Mouse (Mus musculus): ENCODE results near the gene Gm10073. TPM values are rescaled to one million over a fixed set of nuclear protein-coding genes. Genes with fewer than 3 reads are reported as not detected.

Gene Gm10073
- polyA plus RNA-seq, 1 experiment from 2014 or later = 10.1 TPM

DNA sequence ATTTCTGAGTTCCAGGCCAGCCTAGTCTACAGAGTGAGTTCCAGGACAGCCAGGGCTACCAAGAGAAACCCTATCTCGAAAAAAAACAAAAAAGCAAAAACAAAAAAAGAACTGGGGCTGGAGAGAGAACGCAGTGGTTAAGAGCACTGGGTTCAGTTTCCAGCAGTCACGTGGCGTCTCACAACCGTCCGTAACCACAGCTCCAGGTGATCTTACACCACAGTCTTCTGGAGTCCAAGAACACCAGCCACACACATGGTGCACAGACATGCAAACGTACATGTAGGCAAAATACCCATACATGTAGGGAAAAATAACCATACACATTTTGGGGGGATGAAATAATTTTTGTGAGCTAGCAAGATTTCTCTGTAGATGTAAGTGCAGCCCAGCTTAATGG, 26.5 kb downstream of the Gm10073 start:
- H3K9me3 ChIP-seq (ENCODE audit: low read depth, low read length) = no peaks in the 10 kb centered on the region
- 84% methylated on average over 7 of the region's 7 CpGs for WGBS
- no peak overlapping the region for H3K27ac ChIP-seq (ENCODE audit: low read depth)
- DNase-seq (no peak), ATAC-seq (ENCODE audit: insufficient read depth) (no peak)
- H3K36me3 ChIP-seq (ENCODE audit: insufficient read depth) = peaks cover 13% of the 10 kb centered on the region; the same call in 1 of the 2 replicates
- H3K4me1 ChIP-seq (ENCODE audit: insufficient read depth) = no peaks in the 10 kb centered on the region
- H3K4me2 ChIP-seq = no peak overlapping the region
- no peak for TF ChIP-seq CTCF (IDR thresholded peaks at IDR 0.05; ENCODE audit: low read depth)
- no peaks in the 10 kb centered on the region for H3K27me3 ChIP-seq (ENCODE audit: insufficient read depth, low read length)
- no peak overlapping the region for H3K4me3 ChIP-seq (ENCODE audit: low read depth, low read length)
- no peak overlapping the region for H3K9ac ChIP-seq

- peaks cover 15% of the 10 kb centered on the region; the same call in 1 of the 2 replicates for H3K36me3 ChIP-seq (ENCODE audit: insufficient read depth)
- WGBS = 71% methylated on average over 2 of the region's 2 CpGs
- no peak for ATAC-seq (ENCODE audit: insufficient read depth)
- DNase-seq = peak; percentile 20
- H3K9me3 ChIP-seq (ENCODE audit: low read depth, low read length) = no peaks in the 10 kb centered on the region
- TF ChIP-seq CTCF (IDR thresholded peaks at IDR 0.05; ENCODE audit: low read depth) = peak; percentile 19
- H3K4me2 ChIP-seq = no peak overlapping the region
- no peaks in the 10 kb centered on the region for H3K4me1 ChIP-seq (ENCODE audit: insufficient read depth)
- H3K9ac ChIP-seq = no peak overlapping the region
- no peak overlapping the region for H3K27ac ChIP-seq (ENCODE audit: low read depth)
- H3K27me3 ChIP-seq (ENCODE audit: insufficient read depth, low read length) = no peaks in the 10 kb centered on the region
- no peak overlapping the region for H3K4me3 ChIP-seq (ENCODE audit: low read depth, low read length)
Observed at GRCm38 (mm10) chr8:106545149-106545548, 28.1 kb downstream of the Gm10073 start.

DNA sequence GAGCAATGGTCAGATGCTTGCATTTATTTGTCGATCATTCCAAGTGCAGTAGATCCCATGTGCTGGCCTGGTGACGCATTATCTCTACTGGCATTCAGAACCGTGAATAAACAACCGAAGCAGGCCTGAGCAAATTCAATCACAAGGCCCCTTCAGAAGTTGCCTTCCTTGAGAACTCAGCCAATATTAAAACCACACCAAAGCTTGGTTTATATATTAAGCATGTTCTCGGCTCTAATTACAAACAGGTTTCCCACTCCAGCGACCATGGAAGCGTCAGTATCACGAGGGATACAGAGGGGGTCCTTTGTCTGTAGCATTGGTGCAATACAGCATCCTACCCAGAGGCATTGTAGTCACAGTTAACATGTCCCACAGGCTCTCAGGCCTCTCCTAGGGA, 30.2 kb downstream of the Gm10073 start:
- Histone ChIP-seq H3K4me3 (ENCODE audit: low read depth, low read length) (no peak overlapping the region), H3K4me2 (no peak overlapping the region), H3K36me3 (ENCODE audit: insufficient read depth) (peaks cover 15% of the 10 kb centered on the region; the same call in 1 of the 2 replicates), H3K9me3 (ENCODE audit: low read depth, low read length) (no peaks in the 10 kb centered on the region), H3K9ac (no peak overlapping the region), H3K27me3 (ENCODE audit: insufficient read depth, low read length) (no peaks in the 10 kb centered on the region), H3K4me1 (ENCODE audit: insufficient read depth) (no peaks in the 10 kb centered on the region), H3K27ac (ENCODE audit: low read depth) (no peak overlapping the region)
- ATAC-seq (ENCODE audit: insufficient read depth) = no peak
- WGBS = 76% methylated on average over 8 of the region's 8 CpGs
- no peak for TF ChIP-seq CTCF (IDR thresholded peaks at IDR 0.05; ENCODE audit: low read depth)
- DNase-seq = no peak

- Histone ChIP-seq H3K27ac (ENCODE audit: low read depth) (no peak overlapping the region), H3K4me2 (no peak overlapping the region), H3K9ac (no peak overlapping the region), H3K4me3 (ENCODE audit: low read depth, low read length) (no peak overlapping the region), H3K36me3 (ENCODE audit: insufficient read depth) (0 out of 2 replicates have a peak, but pooled peaks cover 5% of the 10 kb centered on the region), H3K4me1 (ENCODE audit: insufficient read depth) (no peaks in the 10 kb centered on the region), H3K9me3 (ENCODE audit: low read depth, low read length) (no peaks in the 10 kb centered on the region), H3K27me3 (ENCODE audit: insufficient read depth, low read length) (no peaks in the 10 kb centered on the region)
- DNase-seq (no peak), ATAC-seq (ENCODE audit: insufficient read depth) (no peak)
- TF ChIP-seq CTCF (IDR thresholded peaks at IDR 0.05; ENCODE audit: low read depth) = no peak
- 64% methylated on average over 11 of the region's 11 CpGs for WGBS
Observed at GRCm38 (mm10) chr8:106541002-106541401, 32.3 kb downstream of the Gm10073 start.

DNA sequence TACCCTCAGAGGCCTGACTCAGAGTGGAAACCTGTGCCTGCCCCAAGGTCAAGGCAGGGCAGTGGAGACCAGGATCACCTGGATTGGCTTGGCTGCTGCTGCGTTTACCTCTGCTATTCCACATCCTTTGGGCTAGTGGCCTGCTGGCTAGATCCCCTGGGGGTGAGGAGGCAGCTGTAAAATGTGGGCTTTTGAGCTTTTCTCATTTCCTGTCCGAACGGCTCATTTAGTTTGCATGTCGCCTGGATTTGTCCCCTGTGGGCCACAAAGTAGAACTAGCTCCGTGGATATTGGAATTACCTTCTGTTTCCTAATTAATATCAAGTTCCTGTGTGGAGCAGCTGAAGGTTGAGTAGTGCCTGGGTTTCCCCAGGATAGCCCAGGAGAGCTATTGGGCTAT, 34.1 kb downstream of the Gm10073 start:
- no peak overlapping the region for H3K4me2 ChIP-seq
- no peak overlapping the region for H3K9ac ChIP-seq
- WGBS = 69% methylated on average over 5 of the region's 5 CpGs
- no peak for TF ChIP-seq CTCF (IDR thresholded peaks at IDR 0.05; ENCODE audit: low read depth)
- H3K9me3 ChIP-seq (ENCODE audit: low read depth, low read length) = no peaks in the 10 kb centered on the region
- H3K36me3 ChIP-seq (ENCODE audit: insufficient read depth) = 0 out of 2 replicates have a peak, but pooled peaks cover 3% of the 10 kb centered on the region
- no peak overlapping the region for H3K4me3 ChIP-seq (ENCODE audit: low read depth, low read length)
- H3K27me3 ChIP-seq (ENCODE audit: insufficient read depth, low read length) = no peaks in the 10 kb centered on the region
- DNase-seq (no peak), ATAC-seq (ENCODE audit: insufficient read depth) (no peak)
- no peak overlapping the region for H3K27ac ChIP-seq (ENCODE audit: low read depth)
- H3K4me1 ChIP-seq (ENCODE audit: insufficient read depth) = no peaks in the 10 kb centered on the region

DNA sequence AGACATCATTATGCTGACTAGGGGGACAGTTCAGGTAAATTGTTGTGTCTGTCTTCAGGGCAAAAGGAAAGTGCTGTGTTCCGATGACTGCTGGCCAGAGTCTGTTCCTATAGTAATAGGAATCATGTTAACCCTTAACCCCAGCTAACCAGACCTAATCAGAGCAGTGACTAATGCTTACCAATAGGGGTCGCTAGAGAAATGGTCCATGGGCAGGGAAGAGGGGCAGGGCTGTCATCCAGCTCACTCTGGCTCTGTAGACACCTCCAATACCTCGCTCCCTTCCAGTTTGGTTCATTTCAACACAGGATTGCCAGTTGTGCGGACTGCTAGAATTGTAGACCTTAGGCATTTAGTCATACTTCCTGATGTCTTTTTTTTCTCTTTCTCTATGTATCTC, 37.8 kb downstream of the Gm10073 start:
- no peak for DNase-seq
- no peaks in the 10 kb centered on the region for H3K27me3 ChIP-seq (ENCODE audit: insufficient read depth, low read length)
- no peak overlapping the region for H3K4me3 ChIP-seq (ENCODE audit: low read depth, low read length)
- 80% methylated on average over 4 of the region's 4 CpGs for WGBS
- no peak overlapping the region for H3K27ac ChIP-seq (ENCODE audit: low read depth)
- TF ChIP-seq CTCF (IDR thresholded peaks at IDR 0.05; ENCODE audit: low read depth) = peak; percentile 52
- H3K4me2 ChIP-seq = no peak overlapping the region
- H3K9ac ChIP-seq = no peak overlapping the region
- no peak for ATAC-seq (ENCODE audit: insufficient read depth)
- H3K36me3 ChIP-seq (ENCODE audit: insufficient read depth) = no peaks in the 10 kb centered on the region
- H3K4me1 ChIP-seq (ENCODE audit: insufficient read depth) = no peaks in the 10 kb centered on the region
- no peaks in the 10 kb centered on the region for H3K9me3 ChIP-seq (ENCODE audit: low read depth, low read length)

DNA sequence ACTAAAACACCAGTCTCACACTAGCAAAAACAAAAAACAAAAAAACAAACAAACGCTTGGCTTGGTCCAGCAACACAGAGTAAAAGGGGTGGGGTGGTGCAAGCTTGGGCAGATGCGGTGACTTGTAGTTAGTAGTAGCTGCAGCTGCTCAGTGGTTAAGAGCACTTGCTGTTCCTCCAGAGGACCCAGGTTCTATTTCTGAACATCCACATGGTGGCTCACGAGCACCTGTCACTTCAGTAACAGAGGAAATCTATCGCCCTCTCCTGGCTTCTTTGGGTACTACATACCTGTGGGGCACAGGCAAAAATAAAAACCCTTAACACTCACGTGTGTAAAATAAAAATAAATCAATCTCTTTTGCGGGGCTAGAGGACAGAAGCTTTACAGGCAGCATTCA, 38.8 kb downstream of the Gm10073 start:
- Histone ChIP-seq H3K27me3 (ENCODE audit: insufficient read depth, low read length) (no peaks in the 10 kb centered on the region), H3K4me1 (ENCODE audit: insufficient read depth) (no peaks in the 10 kb centered on the region), H3K27ac (ENCODE audit: low read depth) (no peak overlapping the region), H3K4me3 (ENCODE audit: low read depth, low read length) (no peak overlapping the region), H3K4me2 (no peak overlapping the region), H3K36me3 (ENCODE audit: insufficient read depth) (no peaks in the 10 kb centered on the region), H3K9me3 (ENCODE audit: low read depth, low read length) (no peaks in the 10 kb centered on the region), H3K9ac (no peak overlapping the region)
- 37% methylated on average over 6 of the region's 6 CpGs for WGBS
- peak; percentile 82 for TF ChIP-seq CTCF (IDR thresholded peaks at IDR 0.05; ENCODE audit: low read depth)
- peak; percentile 87 for DNase-seq
- no peak for ATAC-seq (ENCODE audit: insufficient read depth)

DNA sequence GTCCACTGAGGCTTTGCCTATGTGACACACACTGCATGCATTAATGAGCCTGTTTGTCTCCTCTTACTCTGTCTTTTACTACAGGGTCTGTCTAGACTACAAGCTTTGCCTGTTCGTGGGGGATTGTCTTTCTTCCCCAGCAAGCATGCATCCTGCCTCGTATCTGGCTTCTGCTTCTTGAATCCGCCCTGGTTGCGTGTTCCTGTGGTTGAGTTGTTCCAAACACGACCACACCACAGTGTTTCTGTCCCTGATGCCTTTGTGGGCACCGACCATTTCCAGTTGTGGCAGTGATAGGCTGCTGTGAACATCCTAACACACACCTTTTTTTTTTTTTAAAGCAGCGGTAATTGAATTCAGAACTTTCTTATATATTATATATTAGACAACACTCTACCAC, 39.6 kb downstream of the Gm10073 start:
- Histone ChIP-seq H3K27ac (ENCODE audit: low read depth) (no peak overlapping the region), H3K9ac (no peak overlapping the region), H3K4me3 (ENCODE audit: low read depth, low read length) (no peak overlapping the region), H3K9me3 (ENCODE audit: low read depth, low read length) (no peaks in the 10 kb centered on the region), H3K27me3 (ENCODE audit: insufficient read depth, low read length) (no peaks in the 10 kb centered on the region), H3K4me2 (no peak overlapping the region), H3K36me3 (ENCODE audit: insufficient read depth) (no peaks in the 10 kb centered on the region), H3K4me1 (ENCODE audit: insufficient read depth) (no peaks in the 10 kb centered on the region)
- no peak for TF ChIP-seq CTCF (IDR thresholded peaks at IDR 0.05; ENCODE audit: low read depth)
- 80% methylated on average over 7 of the region's 7 CpGs for WGBS
- DNase-seq = no peak
- ATAC-seq (ENCODE audit: insufficient read depth) = no peak
